ENCODE assay signal across 21 mouse cellular contexts in genomic region chr8:73930344-73930743, GRCm38 (mm10).
A peak's percentile ranks its signal among the peaks of the same experiment; 100 is the strongest.
DNase-seq lines count a peak whose midpoint lies in the region; ATAC-seq and TF ChIP-seq lines count a peak whose summit lies in the region.
"Had no signal": no experiment of that assay in that cellular context is flagged by ENCODE, and none has a peak within 500 bp of the region (broad histone marks: within the 10 kb centered on the region; RNA-seq: fewer than 3 reads in every experiment).

No protein-coding gene starts in this region.

- H3K4me2 ChIP-seq in hindbrain, postnatal 0 days (ENCODE audit: low read depth, low read length): no peak overlapping the region
- no peak overlapping the region for H3K4me2 ChIP-seq in hindbrain, embryonic 12.5 days (replicated peaks)
- no peak overlapping the region for H3K4me2 ChIP-seq in forebrain, embryonic 16.5 days (ENCODE audit: low read length)
- H3K4me2 ChIP-seq: embryonic facial prominence, embryonic 12.5 days; heart, embryonic 12.5 days; limb, embryonic 13.5 days; liver, embryonic 15.5 days; midbrain, embryonic 11.5 days; stomach, embryonic 15.5 days had no signal

- H3K27ac ChIP-seq in hindbrain, postnatal 0 days: no peak overlapping the region
- H3K27ac ChIP-seq in hindbrain, embryonic 12.5 days: no peak overlapping the region
- no peak overlapping the region for H3K27ac ChIP-seq in forebrain, embryonic 16.5 days (ENCODE audit: low read length)
- H3K27ac ChIP-seq: embryonic facial prominence, embryonic 12.5 days; layer of hippocampus, adult 2 months; limb, embryonic 13.5 days; liver, embryonic 15.5 days; stomach, embryonic 15.5 days had no signal

- no peak overlapping the region for H3K4me3 ChIP-seq in hindbrain, postnatal 0 days (ENCODE audit: low read length)
- H3K4me3 ChIP-seq in hindbrain, embryonic 12.5 days: no peak overlapping the region
- no peak overlapping the region for H3K4me3 ChIP-seq in forebrain, embryonic 16.5 days (replicated peaks; ENCODE audit: low read length)
- H3K4me3 ChIP-seq: embryonic facial prominence, embryonic 12.5 days; heart, embryonic 12.5 days; layer of hippocampus, adult 2 months; limb, embryonic 13.5 days; liver, embryonic 15.5 days; stomach, embryonic 15.5 days had no signal

- no peaks in the 10 kb centered on the region for H3K36me3 ChIP-seq in hindbrain, postnatal 0 days (ENCODE audit: insufficient read depth, low read length)
- no peaks in the 10 kb centered on the region for H3K36me3 ChIP-seq in hindbrain, embryonic 12.5 days
- H3K36me3 ChIP-seq in forebrain, embryonic 16.5 days (ENCODE audit: control insufficient read depth, insufficient read depth): no peaks in the 10 kb centered on the region
- H3K36me3 ChIP-seq: embryonic facial prominence, embryonic 12.5 days; heart, embryonic 12.5 days; limb, embryonic 13.5 days; liver, embryonic 15.5 days; stomach, embryonic 15.5 days had no signal

- no peaks in the 10 kb centered on the region for H3K9me3 ChIP-seq in hindbrain, postnatal 0 days (ENCODE audit: low read length)
- no peaks in the 10 kb centered on the region for H3K9me3 ChIP-seq in hindbrain, embryonic 12.5 days (replicated peaks)
- H3K9me3 ChIP-seq in forebrain, embryonic 16.5 days (ENCODE audit: control insufficient read depth, low read length): no peaks in the 10 kb centered on the region
- H3K9me3 ChIP-seq: embryonic facial prominence, embryonic 12.5 days; heart, embryonic 12.5 days; limb, embryonic 13.5 days; liver, embryonic 15.5 days; stomach, embryonic 15.5 days had no signal

- no peak for ATAC-seq in hindbrain, postnatal 0 days
- ATAC-seq in hindbrain, embryonic 12.5 days (ENCODE audit: low FRiP score): no peak
- ATAC-seq in forebrain, embryonic 16.5 days: peak; percentile 80
- ATAC-seq: CD4-positive, CD25-positive, alpha-beta regulatory T cell, adult 4 months had no signal

- peak; percentile 28 for DNase-seq in hindbrain, postnatal 0 days (ENCODE audit: low spot score)
- DNase-seq in left cerebral cortex, adult 18-20 months (ENCODE audit: low spot score in 2 of 2): peak; percentile 18 to 31
- peak; percentile 20 for DNase-seq in right cerebral cortex, postnatal 25 days
- DNase-seq in neural tube, embryonic 10.5 days (ENCODE audit: extremely low spot score, low spot score): no peak
- DNase-seq in gastrocnemius, postnatal 25 days: no peak
- DNase-seq: adrenal gland, postnatal 10 days; gastrocnemius, postnatal 36 days; heart, postnatal 36 days; kidney, adult 8-10 months; lung, postnatal 36 days; thymus, postnatal 36 days had no signal

- whole genome bisulfite sequencing in hindbrain, postnatal 0 days: 33% methylated on average over 1 of the region's 1 CpGs
- 88% methylated on average over 1 of the region's 1 CpGs for WGBS in hindbrain, embryonic 12.5 days
- 48% methylated on average over 1 of the region's 1 CpGs for WGBS in forebrain, embryonic 16.5 days

- H3K27me3 ChIP-seq in hindbrain, postnatal 0 days (ENCODE audit: insufficient read depth, low read length): no peaks in the 10 kb centered on the region
- H3K27me3 ChIP-seq in hindbrain, embryonic 12.5 days: no peaks in the 10 kb centered on the region
- no peaks in the 10 kb centered on the region for H3K27me3 ChIP-seq in forebrain, embryonic 16.5 days (replicated peaks; ENCODE audit: control insufficient read depth, insufficient read depth, low read length)
- H3K27me3 ChIP-seq: embryonic facial prominence, embryonic 12.5 days; heart, embryonic 12.5 days; limb, embryonic 13.5 days; liver, embryonic 15.5 days; stomach, embryonic 15.5 days had no signal

- no peak overlapping the region for H3K9ac ChIP-seq in hindbrain, postnatal 0 days (replicated peaks; ENCODE audit: low read length)
- no peak overlapping the region for H3K9ac ChIP-seq in hindbrain, embryonic 12.5 days
- no peak overlapping the region for H3K9ac ChIP-seq in forebrain, embryonic 16.5 days (replicated peaks; ENCODE audit: low read depth, low read length)
- H3K9ac ChIP-seq: embryonic facial prominence, embryonic 12.5 days; heart, embryonic 12.5 days; limb, embryonic 13.5 days; liver, embryonic 15.5 days; stomach, embryonic 15.5 days had no signal

- TF ChIP-seq CTCF in hindbrain, postnatal 0 days (IDR thresholded peaks at IDR 0.05; ENCODE audit: low read depth): no peak

- no peaks in the 10 kb centered on the region for H3K4me1 ChIP-seq in hindbrain, postnatal 0 days (ENCODE audit: insufficient read depth, low read length)
- H3K4me1 ChIP-seq in hindbrain, embryonic 12.5 days: no peaks in the 10 kb centered on the region
- H3K4me1 ChIP-seq in forebrain, embryonic 16.5 days (replicated peaks; ENCODE audit: control insufficient read depth, insufficient read depth, low read length): no peaks in the 10 kb centered on the region
- H3K4me1 ChIP-seq: embryonic facial prominence, embryonic 12.5 days; heart, embryonic 12.5 days; limb, embryonic 13.5 days; liver, embryonic 15.5 days; stomach, embryonic 15.5 days had no signal

Comparison
In these comparisons a context has a peak if more than half of its experiments do, and no peak if none do; other contexts are left out.
1. DNase-seq: peak in hindbrain, postnatal 0 days (single experiment), left cerebral cortex, adult 18-20 months (2 of 2) and right cerebral cortex, postnatal 25 days (single experiment); none in neural tube, embryonic 10.5 days (single experiment) and gastrocnemius, postnatal 25 days (single experiment).